Mouse (Mus musculus) CH12.LX (cell line): ENCODE measurements at regions not wholly inside any gene's neighbourhood (a gene's known extent, or its start where the extent isn't known, plus 50 kb on each side); places are given as distances from the start of the nearest gene placed in this dataset.

Source experiments
- DNase-seq: peaks from one replicate; pipeline ENCODE4 v3.0.0-alpha.2; 2013; ENCODE audit errors: extremely low read depth
- H3K27ac ChIP-seq: 2 replicates; pipeline ENCODE4 v1.5.1; 2012; ENCODE audit warnings: low read depth, mild to moderate bottlenecking, control low read depth, moderate library complexity; ENCODE audit not compliant: insufficient read depth
- H3K27me3 ChIP-seq: replicated peaks from 2 replicates; pipeline ENCODE3; 2012; ENCODE audit warnings: inconsistent platforms
- H3K36me3 ChIP-seq, 2 experiments: replicated peaks in 1 of 2; 2 replicates each; pipeline versions ENCODE3 to v1.6.1; 2012; ENCODE audit warnings: inconsistent platforms in 1 of 2, low read length in 1 of 2, mild to moderate bottlenecking in 1 of 2, mixed read lengths in 1 of 2, moderate library complexity in 1 of 2; ENCODE audit not compliant: control insufficient read depth in 1 of 2, insufficient read depth in 1 of 2
- H3K4me1 ChIP-seq, 2 experiments: 2 replicates each; pipeline ENCODE4 v1.6.1; 2012; ENCODE audit warnings: inconsistent platforms in 1 of 2, moderate library complexity in 1 of 2; ENCODE audit not compliant: insufficient read depth in 2 of 2, control insufficient read depth in 1 of 2
- H3K4me2 ChIP-seq: 2 replicates; pipeline ENCODE4 v1.6.1; 2012; ENCODE audit warnings: low read depth, mild to moderate bottlenecking, control low read depth; ENCODE audit not compliant: poor library complexity, insufficient read depth, severe bottlenecking
- H3K4me3 ChIP-seq, 3 experiments: fragments of 150-350 bp in 1 of 3; sonication (generic) in 1 of 3; replicated peaks in 1 of 3; 2 replicates each; pipeline versions ENCODE3 to v1.5.1; 2011 to 2012; ENCODE audit warnings: low read depth in 2 of 3, low read length in 2 of 3, mild to moderate bottlenecking in 2 of 3, moderate library complexity in 2 of 3, control low read depth in 1 of 3, improper control_type of control experiment in 1 of 3, inconsistent platforms in 1 of 3, mixed read lengths in 1 of 3; ENCODE audit not compliant: poor library complexity in 1 of 3
- H3K79me2 ChIP-seq: replicated peaks from 2 replicates; pipeline ENCODE4 v1.6.1; 2012; ENCODE audit warnings: mild to moderate bottlenecking, moderate library complexity; ENCODE audit not compliant: control insufficient read depth, poor library complexity, insufficient read depth, severe bottlenecking; ENCODE audit errors: extremely low read depth
- H3K9ac ChIP-seq: 2 replicates; pipeline ENCODE4 v1.6.1; 2012; ENCODE audit warnings: low read depth, mild to moderate bottlenecking, control low read depth, moderate library complexity; ENCODE audit not compliant: insufficient read depth
- H3K9me3 ChIP-seq: replicated peaks from 2 replicates; pipeline ENCODE3; 2012; ENCODE audit warnings: low read length, inconsistent platforms, mixed read lengths
- BHLHE40 ChIP-seq: IDR thresholded peaks from 2 replicates; pipeline ENCODE4 v1.6.1; 2011; ENCODE audit warnings: mild to moderate bottlenecking, low read depth, low read length, improper control_type of control experiment
- E2F4 ChIP-seq: IDR thresholded peaks from 2 replicates; pipeline ENCODE4 v1.6.1; 2011; ENCODE audit warnings: low read depth, low read length, improper control_type of control experiment; ENCODE audit not compliant: insufficient replicate concordance
- ELF1 ChIP-seq: IDR thresholded peaks from 2 replicates; pipeline ENCODE4 v1.6.1; 2014; ENCODE audit warnings: low read depth, mild to moderate bottlenecking, inconsistent platforms, low read length, improper control_type of control experiment
- ETS1 ChIP-seq: conservative IDR thresholded peaks from 2 replicates; pipeline ENCODE4 v1.6.1; 2012; ENCODE audit warnings: low read depth, mild to moderate bottlenecking, inconsistent platforms, low read length, improper control_type of control experiment, moderate library complexity
- HCFC1 ChIP-seq: IDR thresholded peaks from 2 replicates; pipeline ENCODE4 v1.6.1; 2012; ENCODE audit warnings: low read depth, mild to moderate bottlenecking, inconsistent platforms, low read length, improper control_type of control experiment
- JUN ChIP-seq: IDR thresholded peaks from 2 replicates; pipeline ENCODE4 v1.6.1; 2011; ENCODE audit warnings: low read depth, mild to moderate bottlenecking, low read length, improper control_type of control experiment, moderate library complexity; ENCODE audit not compliant: insufficient read depth
- JUND ChIP-seq: conservative IDR thresholded peaks from 2 replicates; pipeline ENCODE4 v1.6.1; 2011; ENCODE audit warnings: low read depth, low read length, improper control_type of control experiment
- KAT2A ChIP-seq: IDR thresholded peaks from 2 replicates; pipeline ENCODE4 v1.6.1; 2012; ENCODE audit warnings: low read length, improper control_type of control experiment, inconsistent platforms; ENCODE audit not compliant: insufficient replicate concordance
- MAFK ChIP-seq: IDR thresholded peaks from 2 replicates; pipeline ENCODE4 v1.6.1; 2011; ENCODE audit warnings: low read length, improper control_type of control experiment; ENCODE audit not compliant: insufficient replicate concordance
- MAZ ChIP-seq: IDR thresholded peaks from 2 replicates; pipeline ENCODE4 v1.6.1; 2012; ENCODE audit warnings: low read depth, mild to moderate bottlenecking, inconsistent platforms, low read length, improper control_type of control experiment, moderate library complexity
- MEF2A ChIP-seq: IDR thresholded peaks from 2 replicates; pipeline ENCODE4 v1.6.1; 2014; ENCODE audit warnings: low read depth, mild to moderate bottlenecking, inconsistent platforms, low read length, improper control_type of control experiment, borderline replicate concordance
- MXI1 ChIP-seq: IDR thresholded peaks from 2 replicates; pipeline ENCODE4 v1.6.1; 2011; ENCODE audit warnings: mild to moderate bottlenecking, low read depth, low read length, improper control_type of control experiment
- NELFE ChIP-seq: IDR thresholded peaks from 2 replicates; pipeline ENCODE4 v1.6.1; 2011; ENCODE audit warnings: low read depth, low read length, improper control_type of control experiment
- PAX5 ChIP-seq: IDR thresholded peaks from 2 replicates; pipeline ENCODE4 v1.6.1; 2012; ENCODE audit warnings: low read length, inconsistent platforms, mixed read lengths
- SMC3 ChIP-seq: IDR thresholded peaks from 2 replicates; pipeline ENCODE4 v1.6.1; 2011; ENCODE audit warnings: low read depth, low read length, improper control_type of control experiment
- TCF12 ChIP-seq: IDR thresholded peaks from 2 replicates; pipeline ENCODE4 v1.6.1; 2014; ENCODE audit warnings: low read depth, mild to moderate bottlenecking, inconsistent platforms, low read length, improper control_type of control experiment
- USF1 ChIP-seq: IDR thresholded peaks from 2 replicates; pipeline ENCODE4 v1.6.1; 2014; ENCODE audit warnings: low read depth, mild to moderate bottlenecking, inconsistent platforms, low read length, improper control_type of control experiment
- USF2 ChIP-seq: conservative IDR thresholded peaks from 2 replicates; pipeline ENCODE4 v1.6.1; 2011; ENCODE audit warnings: low read depth, low read length, improper control_type of control experiment
- ZC3H11A ChIP-seq: IDR thresholded peaks from 2 replicates; pipeline ENCODE4 v1.6.1; 2012; ENCODE audit warnings: low read depth, mild to moderate bottlenecking, inconsistent platforms, low read length, improper control_type of control experiment
- ZMIZ1 ChIP-seq: IDR thresholded peaks from 2 replicates; pipeline ENCODE4 v1.6.1; 2012; ENCODE audit warnings: low read depth, mild to moderate bottlenecking, inconsistent platforms, low read length, improper control_type of control experiment
- dilution Hi-C: fragments of 300-500 bp; cut with MboI; formaldehyde crosslinking; loops from 2 replicates; pipeline ENCODE4 v1.14.3; 2020; ENCODE audit warnings: low sequenced_read_pairs; ENCODE audit not compliant: extremely low pct_unique_long_range_greater_than_20kb, extremely low pct_ligation_motif_present
- in situ Hi-C: fragments of 300-500 bp; cut with MboI; formaldehyde crosslinking; loops from 3 replicates; pipeline ENCODE4 v1.14.3; 2019; ENCODE audit warnings: low sequenced_read_pairs, low pct_ligation_motif_present, low pct_unique_long_range_greater_than_20kb, mixed read lengths

DNA sequence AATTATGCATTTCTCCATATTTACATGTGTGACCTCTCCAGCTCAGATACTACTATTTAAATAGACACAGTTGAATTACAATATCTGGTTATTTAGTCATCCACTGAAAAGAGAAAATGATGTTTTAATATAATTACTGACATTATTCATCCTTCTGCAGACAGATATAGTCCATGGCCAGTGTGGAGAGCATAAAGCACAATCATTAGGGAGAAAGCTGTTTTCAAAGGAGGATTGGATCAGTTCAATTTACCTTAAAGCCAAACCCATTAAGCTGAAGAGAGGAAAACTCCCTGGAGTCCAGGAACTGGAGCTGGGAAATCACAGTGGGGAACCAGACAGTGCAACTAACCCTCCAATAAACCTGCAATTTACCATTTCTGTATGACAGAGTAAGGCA, 339.8 kb upstream of the Rgs17 start:
- H3K4me2 ChIP-seq, result no peak overlapping the region
- H3K27ac ChIP-seq, result no peak overlapping the region
- in situ Hi-C loops, result no loop called here
- H3K36me3 ChIP-seq, result no peaks in the 10 kb centered on the region
- H3K4me1 ChIP-seq, result peaks cover 0 to 6% of the 10 kb centered on the region in 2 experiments; a peak in 1 of 4 replicates
- no peaks in the 10 kb centered on the region for H3K9me3 ChIP-seq
- no peak for DNase-seq
- no peak overlapping the region for H3K9ac ChIP-seq
- no peak overlapping the region for H3K4me3 ChIP-seq
- H3K79me2 ChIP-seq, result no peaks in the 10 kb centered on the region
- H3K27me3 ChIP-seq, result no peaks in the 10 kb centered on the region
- dilution Hi-C loops, result no loop called here
- no peak for TF ChIP-seq PAX5
- no peak for TF ChIP-seq ELF1
- TF ChIP-seq MAFK, result no peak
- no peak for TF ChIP-seq MAZ
- no peak for TF ChIP-seq ETS1
- no peak for TF ChIP-seq JUND
- no peak for TF ChIP-seq MXI1
- TF ChIP-seq JUN, result no peak
- no peak for TF ChIP-seq ZMIZ1
- TF ChIP-seq MEF2A, result no peak
- TF ChIP-seq SMC3, result no peak
- no peak for TF ChIP-seq NELFE
- TF ChIP-seq HCFC1, result no peak
- TF ChIP-seq USF2, result no peak
- TF ChIP-seq E2F4, result no peak
- no peak for TF ChIP-seq TCF12
- TF ChIP-seq KAT2A, result no peak
- TF ChIP-seq BHLHE40, result no peak
- no peak for TF ChIP-seq ZC3H11A
- TF ChIP-seq USF1, result no peak

DNA sequence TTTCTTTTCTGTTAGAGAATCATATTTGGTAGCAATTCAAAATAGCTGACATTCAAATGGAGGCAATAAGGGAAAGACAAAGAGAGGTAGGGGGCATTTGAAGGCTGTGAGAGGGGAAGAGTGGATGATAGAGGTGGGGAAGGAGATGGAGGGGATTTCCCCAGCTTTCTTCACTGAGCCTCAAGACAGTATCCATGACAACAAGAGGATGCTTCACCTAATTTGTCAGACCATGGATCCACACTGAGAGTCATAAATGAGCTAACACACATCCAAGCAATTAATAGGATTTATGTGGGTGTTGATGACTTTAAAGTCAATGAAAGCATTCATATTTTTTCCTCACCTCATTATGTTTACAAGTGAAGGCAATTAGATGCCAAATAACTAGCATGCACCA, 343.5 kb upstream of the Rgs17 start:
- no peak for TF ChIP-seq ZMIZ1
- TF ChIP-seq SMC3, result no peak
- Histone ChIP-seq H3K4me2 (no peak overlapping the region), H3K27ac (no peak overlapping the region), H3K79me2 (no peaks in the 10 kb centered on the region), H3K36me3 (no peaks in the 10 kb centered on the region), H3K4me1 (peaks cover 0 to 6% of the 10 kb centered on the region in 2 experiments; a peak in 1 of 4 replicates), H3K27me3 (no peaks in the 10 kb centered on the region), H3K9me3 (no peaks in the 10 kb centered on the region), H3K9ac (no peak overlapping the region), H3K4me3 (no peak overlapping the region)
- in situ Hi-C loops (no loop called here), dilution Hi-C loops (no loop called here)
- DNase-seq, result peak; percentile 12
